Mouse (Mus musculus): ENCODE data around the gene Myg1.
A peak's percentile ranks its signal among the peaks of the same experiment; 100 is the strongest.

Myg1 gene

DNA sequence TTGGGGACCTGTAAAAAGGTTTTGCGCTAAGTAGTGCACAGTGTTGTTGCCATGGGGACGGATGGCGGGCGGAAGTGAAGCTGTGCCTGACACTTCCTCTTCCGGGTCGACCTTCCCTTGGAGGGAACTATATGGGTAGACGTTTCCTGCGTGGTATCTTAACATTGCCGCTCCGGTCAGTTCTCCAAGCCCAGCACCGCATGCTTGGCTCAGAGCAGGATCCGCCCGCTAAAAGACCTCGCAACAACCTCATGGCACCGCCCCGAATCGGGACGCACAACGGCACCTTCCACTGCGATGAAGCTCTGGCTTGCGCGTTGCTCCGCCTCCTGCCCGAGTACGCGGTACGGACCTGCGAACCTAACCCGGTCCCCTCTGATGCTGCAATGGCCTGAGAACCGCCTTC, at the start of gene Myg1:
Gene Myg1, plus strand, starts transcription at position 100 of the 406 bp plus-strand sequence.
- DNase-seq (ENCODE audit: low read depth, low spot score): peak; percentile 92

- DNase-seq (ENCODE audit: low read depth, low spot score): no peak
Observed at GRCm38 (mm10) chr15:102282463-102283292, 48.8 kb upstream of the Myg1 start.

DNA sequence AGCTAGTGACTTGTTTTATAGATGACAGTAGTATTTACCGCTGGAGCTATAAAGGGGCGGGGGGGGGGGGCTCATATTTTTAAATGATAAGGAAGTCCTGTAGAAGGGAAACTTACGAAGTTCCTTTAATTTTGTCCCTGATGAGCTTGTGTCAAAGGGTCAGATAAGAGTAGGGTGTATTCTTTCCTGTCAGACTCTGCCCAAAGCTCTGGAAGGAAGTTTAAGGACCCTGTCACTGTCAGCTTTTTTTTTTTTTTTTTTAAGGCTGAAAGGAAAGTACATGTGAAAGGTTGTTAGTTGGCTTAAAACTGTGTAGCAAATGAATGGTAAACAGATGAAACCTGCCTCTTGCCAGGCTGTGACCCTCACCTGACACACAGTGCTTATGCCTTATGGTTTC, 47.9 kb upstream of the Myg1 start:
- no peak for DNase-seq (ENCODE audit: low read depth, low spot score)

GRCm38 (mm10) chr15:102287395-102287794, 44.1 kb upstream of the Myg1 start:
- peak; percentile 84 for DNase-seq (ENCODE audit: low read depth, low spot score)

- DNase-seq (ENCODE audit: low read depth, low spot score): peak; percentile 94
Observed at GRCm38 (mm10) chr15:102295633-102296367, 35.7 kb upstream of the Myg1 start, which contains the start of gene Espl1. TSS of gene Espl1 (plus strand) at chr15:102296266.

DNA sequence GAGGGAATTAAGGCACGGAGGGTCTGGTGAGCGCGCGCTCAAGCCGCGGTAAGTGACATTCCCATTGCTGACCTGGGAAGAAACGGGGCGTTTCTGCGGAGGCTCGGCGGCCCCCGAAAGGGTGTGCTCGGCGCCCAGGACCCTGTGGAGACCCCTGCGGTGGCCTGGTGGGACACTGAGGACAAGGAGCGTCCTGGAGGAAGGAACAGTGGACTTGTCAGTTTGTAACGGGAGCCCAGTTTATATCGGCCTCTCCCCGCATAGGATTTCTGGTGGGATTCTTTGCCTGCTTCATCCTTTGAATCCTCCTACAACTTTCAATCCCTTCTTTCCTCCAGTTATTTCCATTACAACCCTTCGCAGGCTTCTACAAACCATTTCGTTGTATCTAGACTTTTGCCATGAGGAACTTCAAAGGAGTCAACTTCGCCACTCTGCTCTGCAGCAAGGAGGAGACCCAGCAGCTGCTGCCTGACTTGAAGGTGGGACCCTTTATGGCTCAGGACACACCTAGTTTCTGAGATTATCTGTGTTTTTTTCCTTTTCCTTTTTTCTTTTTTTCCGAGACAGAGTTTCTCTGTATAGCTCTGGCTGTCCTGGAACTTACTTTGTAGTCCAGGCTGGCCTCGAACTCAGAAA, 35.0 kb upstream of the Myg1 start:
- DNase-seq (ENCODE audit: low read depth, low spot score): no peak

- no peak for DNase-seq (ENCODE audit: low read depth, low spot score)
Observed at GRCm38 (mm10) chr15:102302542-102302941, 29.0 kb upstream of the Myg1 start.

DNA sequence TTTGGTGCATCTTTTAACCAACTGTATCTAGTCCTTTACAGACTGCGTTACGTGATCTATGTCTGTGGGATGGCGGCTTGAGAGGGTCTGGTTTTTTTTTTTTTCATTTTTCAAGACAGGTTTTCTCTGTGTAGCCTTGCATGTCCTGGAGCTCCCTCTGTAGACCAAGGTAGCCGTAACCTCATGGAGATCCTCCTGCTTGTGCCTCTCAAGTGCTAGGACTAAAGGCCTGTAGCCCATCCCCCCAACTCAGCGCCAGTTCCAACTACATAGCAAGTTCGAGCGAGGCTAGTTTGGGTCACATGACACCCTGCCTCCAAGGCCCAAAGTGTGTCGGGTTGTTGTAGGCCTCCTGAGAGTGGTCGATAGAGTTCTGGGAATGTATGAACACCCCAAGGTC, 22.8 kb upstream of the Myg1 start:
- DNase-seq (ENCODE audit: low read depth, low spot score): no peak

DNA sequence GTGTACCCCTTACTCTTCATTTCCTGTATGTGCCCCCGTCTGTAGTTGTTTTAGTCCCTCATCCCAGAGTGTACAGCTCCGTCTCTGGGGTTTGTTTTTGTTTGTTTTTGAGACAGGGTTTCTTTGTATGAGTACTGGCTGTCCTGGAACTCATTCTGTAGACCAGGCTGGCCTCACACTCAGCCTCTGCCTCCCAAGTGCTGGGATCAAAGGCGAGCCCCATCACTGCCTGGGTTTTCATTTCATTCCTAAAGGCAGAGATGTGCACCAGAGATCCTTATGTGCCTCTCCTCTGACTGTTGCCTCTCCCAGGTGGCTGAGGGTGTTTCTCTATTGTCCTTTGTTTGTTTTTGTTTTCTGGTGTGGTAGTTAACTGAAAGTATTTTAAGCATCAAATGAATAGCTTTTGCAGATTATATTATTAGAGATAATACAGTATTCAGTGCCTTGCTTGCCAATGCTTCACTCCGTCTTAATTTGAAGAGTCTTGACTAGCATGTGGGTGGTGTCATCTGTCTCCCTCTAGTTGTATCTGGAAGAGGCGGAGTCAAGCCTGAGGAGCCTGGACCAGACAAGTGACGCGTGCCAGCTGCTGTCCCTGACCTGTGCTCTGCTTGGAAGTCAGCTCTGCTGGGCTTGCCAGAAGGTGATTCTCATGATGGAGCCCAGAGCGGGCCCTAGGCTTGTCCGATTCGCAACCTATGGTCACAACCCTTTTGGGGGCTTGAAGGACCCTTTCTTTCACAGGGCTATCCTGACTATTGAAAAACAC, 21.2 kb upstream of the Myg1 start:
- DNase-seq (ENCODE audit: low read depth, low spot score): no peak

DNA sequence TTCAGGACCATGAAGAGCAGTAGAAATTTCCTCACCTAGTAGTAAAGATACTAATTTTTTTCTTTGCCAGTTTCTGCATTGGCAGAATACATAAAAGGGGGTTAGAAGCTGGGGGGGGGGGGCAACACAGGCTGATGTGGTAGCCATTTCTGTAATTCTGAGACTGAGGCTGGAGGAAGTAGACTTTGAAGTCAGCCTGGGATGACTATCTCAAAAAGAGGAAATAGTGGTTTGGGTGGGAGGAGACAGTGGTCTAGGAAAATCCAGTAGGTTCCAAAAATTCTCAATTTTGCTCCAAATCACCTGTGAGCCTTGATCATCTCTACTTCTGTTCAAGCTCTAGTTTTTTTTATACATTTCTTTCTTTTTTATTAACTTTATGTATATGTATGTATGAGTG, 20.0 kb upstream of the Myg1 start:
- no peak for DNase-seq (ENCODE audit: low read depth, low spot score)

DNA sequence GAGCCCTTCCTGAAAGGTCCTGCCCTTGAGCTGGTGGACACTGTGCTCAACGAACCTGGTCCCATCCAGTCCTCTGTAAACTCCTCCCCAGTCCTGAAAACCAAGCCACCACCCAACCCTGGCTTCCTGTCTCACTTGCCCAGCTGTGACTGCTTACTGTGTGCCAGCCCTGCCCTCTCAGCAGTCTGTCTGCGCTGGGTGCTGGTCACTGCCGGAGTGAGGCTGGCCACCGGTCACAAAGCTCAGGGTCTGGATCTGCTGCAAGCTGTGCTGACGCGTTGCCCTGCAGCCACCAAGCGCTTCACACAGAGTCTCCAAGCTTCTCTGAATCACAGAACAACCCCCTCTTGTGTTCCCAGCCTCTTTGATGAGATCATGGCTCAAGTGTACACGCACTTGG, 16.2 kb upstream of the Myg1 start:
- no peak for DNase-seq (ENCODE audit: low read depth, low spot score)

DNA sequence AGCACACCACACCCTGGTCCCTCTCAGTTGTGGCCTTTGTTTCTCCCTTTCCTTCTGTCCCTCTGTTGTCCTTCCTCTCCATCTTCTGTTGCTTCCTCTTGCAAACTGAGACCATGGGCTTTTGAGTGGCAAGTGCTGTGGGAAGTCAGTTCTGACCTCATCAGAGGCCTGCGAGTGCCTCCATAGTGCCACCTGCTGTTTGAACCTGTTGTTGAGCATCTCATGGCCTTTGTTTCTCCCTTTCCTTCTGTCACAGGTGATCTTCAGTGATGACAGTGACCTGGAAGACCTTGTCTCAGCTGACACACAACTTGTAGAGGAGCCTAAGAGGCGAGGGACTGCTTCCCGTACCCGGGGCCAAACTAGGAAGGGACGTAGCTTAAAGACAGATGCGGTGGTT, 15.2 kb upstream of the Myg1 start:
- peak; percentile 88 for DNase-seq (ENCODE audit: low read depth, low spot score)

DNA sequence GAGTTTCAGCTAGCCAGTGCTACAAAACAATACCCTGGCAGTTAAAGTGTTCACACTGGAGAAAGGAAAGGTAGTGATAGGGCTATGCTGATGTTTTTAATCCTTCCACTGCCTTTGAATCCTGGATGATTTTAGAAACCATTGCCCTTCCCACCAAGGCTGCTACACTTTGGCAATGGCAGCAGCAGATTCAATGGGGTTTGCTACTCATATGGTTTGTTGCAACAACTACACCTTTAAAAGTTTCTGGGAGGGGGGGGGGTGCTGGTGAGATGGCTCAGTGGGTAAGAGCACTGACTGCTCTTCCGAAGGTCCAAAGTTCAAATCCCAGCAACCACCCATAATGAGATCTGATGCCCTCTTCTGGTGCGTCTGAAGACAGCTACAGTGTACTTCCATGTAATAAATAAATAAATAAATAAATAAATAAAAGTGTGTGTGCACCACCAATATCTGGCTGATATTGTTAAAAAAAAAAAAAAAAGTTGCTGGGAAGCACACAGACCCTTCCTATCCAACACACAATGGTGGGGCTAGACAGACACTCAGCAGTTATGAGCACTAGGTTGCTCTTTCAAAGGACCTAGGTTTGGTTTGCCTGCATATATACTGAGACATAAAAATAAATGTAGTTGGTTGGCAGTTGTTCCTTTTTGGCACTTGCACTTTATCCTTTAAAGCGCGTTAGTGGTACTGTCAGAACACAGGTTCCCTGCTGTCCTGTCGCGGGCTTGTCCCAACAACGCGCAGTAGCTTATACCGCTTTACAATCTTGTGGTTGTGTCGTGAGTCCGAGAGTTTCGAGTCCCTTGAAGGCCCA, 6.6 kb upstream of the Myg1 start:
- DNase-seq (ENCODE audit: low read depth, low spot score): no peak

GRCm38 (mm10) chr15:102326022-102326576, 5.4 kb upstream of the Myg1 start, which contains the start of gene Pfdn5:
TSS of gene Pfdn5 (plus strand) at chr15:102326116.
- peak; percentile 92 for DNase-seq (ENCODE audit: low read depth, low spot score)

- no peak for DNase-seq (ENCODE audit: low read depth, low spot score)
Observed at GRCm38 (mm10) chr15:102326892-102327291, 4.6 kb upstream of the Myg1 start.

- DNase-seq (ENCODE audit: low read depth, low spot score): no peak
Observed at GRCm38 (mm10) chr15:102335254-102335653, 3.7 kb downstream of the Myg1 start.

- peak; percentile 56 for DNase-seq (ENCODE audit: low read depth, low spot score)
Observed at GRCm38 (mm10) chr15:102335925-102336324, 4.4 kb downstream of the Myg1 start.

DNA sequence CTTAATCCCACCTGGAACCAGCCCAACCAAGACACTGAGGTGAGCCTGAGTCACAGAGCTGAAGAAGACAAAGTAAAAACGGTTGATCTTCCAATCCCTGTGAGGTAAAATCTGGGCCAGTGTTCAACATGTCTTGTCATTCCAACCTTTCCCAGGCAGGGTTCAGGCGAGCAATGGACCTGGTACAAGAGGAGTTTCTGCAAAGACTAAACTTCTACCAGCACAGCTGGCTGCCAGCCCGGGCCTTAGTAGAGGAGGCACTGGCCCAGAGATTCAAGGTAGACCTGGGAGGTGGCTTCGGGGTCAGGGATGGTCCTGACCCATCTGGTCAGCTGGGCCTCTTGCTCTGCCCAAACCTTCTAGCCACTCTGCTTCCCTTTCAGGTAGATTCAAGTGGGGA, 5.4 kb downstream of the Myg1 start:
- DNase-seq (ENCODE audit: low read depth, low spot score): no peak

- DNase-seq (ENCODE audit: low read depth, low spot score): no peak
Observed at GRCm38 (mm10) chr15:102339612-102340011, 8.1 kb downstream of the Myg1 start.

- peak; percentile 82 for DNase-seq (ENCODE audit: low read depth, low spot score)
Observed at GRCm38 (mm10) chr15:102341580-102341979, 10.1 kb downstream of the Myg1 start.

Data from CD4-positive, CD25-positive, alpha-beta regulatory T cell, adult 2 months (primary cell).